Mouse (Mus musculus) testis, adult 2 months (tissue): ENCODE data around the gene Arfgef2. TPM values are rescaled to one million over a fixed set of nuclear protein-coding genes. Genes with fewer than 3 reads are reported as not detected.

Experiments used
- H3K27ac ChIP-seq: fragments of 200-500 bp; 2 replicates; pipeline ENCODE4 v1.5.1; 2012; ENCODE audit warnings: low read depth, low read length; ENCODE audit not compliant: control insufficient read depth, insufficient read depth
- H3K27me3 ChIP-seq: fragments of 200-500 bp; 2 replicates; pipeline ENCODE4 v1.6.1; 2012; ENCODE audit warnings: mild to moderate bottlenecking, low read length, moderate library complexity; ENCODE audit not compliant: control insufficient read depth, insufficient read depth
- H3K36me3 ChIP-seq: fragments of 200-500 bp; 2 replicates; pipeline ENCODE4 v1.6.1; 2012; ENCODE audit warnings: mild to moderate bottlenecking, low read length; ENCODE audit not compliant: control insufficient read depth, insufficient read depth
- H3K4me1 ChIP-seq: fragments of 200-500 bp; 2 replicates; pipeline ENCODE4 v1.6.1; 2012; ENCODE audit warnings: low read length; ENCODE audit not compliant: control insufficient read depth, insufficient read depth
- H3K4me3 ChIP-seq: fragments of 200-500 bp; 2 replicates; pipeline ENCODE4 v1.5.1; 2012; ENCODE audit warnings: low read depth, mild to moderate bottlenecking, low read length, moderate library complexity, mixed read lengths; ENCODE audit not compliant: control insufficient read depth
- CTCF ChIP-seq: fragments of 200-500 bp; IDR thresholded peaks from 2 replicates; pipeline ENCODE4 v1.5.1; 2012; ENCODE audit warnings: low read depth, mild to moderate bottlenecking, inconsistent platforms, low read length, moderate library complexity; ENCODE audit not compliant: control insufficient read depth, insufficient read depth, insufficient replicate concordance
- POLR2A ChIP-seq: fragments of 200-500 bp; IDR thresholded peaks from 2 replicates; pipeline ENCODE4 v1.6.1; 2012; ENCODE audit warnings: low read depth, mild to moderate bottlenecking, inconsistent platforms, low read length, moderate library complexity; ENCODE audit not compliant: control insufficient read depth
- polyA plus RNA-seq: library from polyadenylated mRNA; depleted of rRNA; stranded (reverse); fragments of >200 nt; gene quantifications from 2 replicates; pipeline ENCODE4 v1.2.3, GENCODE M21; 2012

The Arfgef2 gene
- polyA plus RNA-seq, 1 experiment: 19.1 TPM

- Histone ChIP-seq H3K4me1 (no peaks in the 10 kb centered on the region), H3K4me3 (no peak overlapping the region), H3K36me3 (peaks cover 4% of the 10 kb centered on the region; the same call in 1 of the 2 replicates), H3K27ac (no peak overlapping the region), H3K27me3 (no peaks in the 10 kb centered on the region)
- no peak for TF ChIP-seq POLR2A
- TF ChIP-seq CTCF: no peak
Observed at GRCm38 (mm10) chr2:166876331-166876730, 70.9 kb downstream of the Arfgef2 start.

GRCm38 (mm10) chr2:166885066-166885465, 79.7 kb downstream of the Arfgef2 start:
- H3K27me3 ChIP-seq: no peaks in the 10 kb centered on the region
- H3K4me1 ChIP-seq: no peaks in the 10 kb centered on the region
- TF ChIP-seq POLR2A: no peak
- TF ChIP-seq CTCF: no peak
- no peaks in the 10 kb centered on the region for H3K36me3 ChIP-seq
- no peak overlapping the region for H3K27ac ChIP-seq
- H3K4me3 ChIP-seq: no peak overlapping the region

DNA sequence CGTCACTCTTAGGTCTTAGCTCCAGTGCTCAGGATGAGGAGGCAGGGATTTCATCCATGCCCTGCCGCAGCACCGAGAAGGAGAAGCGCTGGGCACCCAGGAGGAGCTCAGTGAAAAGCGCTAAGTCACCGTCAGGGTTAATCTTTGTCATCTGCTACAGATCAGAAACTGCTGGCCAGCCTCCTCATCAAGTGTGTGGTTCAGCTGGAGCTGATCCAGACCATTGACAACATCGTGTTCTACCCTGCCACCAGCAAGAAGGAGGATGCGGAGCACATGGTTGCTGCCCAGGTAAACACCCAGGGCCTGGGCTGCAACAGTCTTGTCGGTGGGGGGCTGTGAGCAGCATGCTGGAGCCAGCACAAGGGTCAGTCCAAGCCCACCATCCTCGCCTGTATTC, 80.2 kb downstream of the Arfgef2 start:
- Histone ChIP-seq H3K27ac (no peak overlapping the region), H3K36me3 (no peaks in the 10 kb centered on the region; the same call in 1 of the 2 replicates), H3K4me1 (no peaks in the 10 kb centered on the region), H3K27me3 (no peaks in the 10 kb centered on the region), H3K4me3 (no peak overlapping the region)
- no peak for TF ChIP-seq CTCF
- TF ChIP-seq POLR2A: no peak

DNA sequence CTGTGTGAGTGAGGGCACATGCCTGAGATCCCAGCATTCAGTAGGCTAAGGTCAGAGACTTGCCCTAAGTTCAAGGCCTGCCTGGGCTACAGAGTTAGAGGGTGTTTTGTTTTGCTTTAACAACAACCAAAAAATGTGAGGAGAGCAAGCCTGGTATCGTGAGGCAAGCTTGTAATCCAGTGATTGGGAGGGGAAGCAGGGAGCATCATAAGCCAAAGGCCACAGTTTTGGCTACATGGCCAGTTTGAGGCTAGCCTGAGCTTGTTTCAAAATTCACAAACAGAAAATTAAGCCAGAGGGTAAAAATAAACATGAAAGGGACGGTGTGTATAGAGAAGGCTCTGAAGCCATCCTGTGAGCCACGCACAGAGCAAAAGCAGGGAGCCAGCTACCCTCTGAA, 80.8 kb downstream of the Arfgef2 start:
- H3K4me1 ChIP-seq: no peaks in the 10 kb centered on the region
- H3K36me3 ChIP-seq: no peaks in the 10 kb centered on the region; the same call in none of the 2 replicates
- H3K27me3 ChIP-seq: no peaks in the 10 kb centered on the region
- no peak overlapping the region for H3K27ac ChIP-seq
- H3K4me3 ChIP-seq: no peak overlapping the region
- TF ChIP-seq POLR2A (no peak), CTCF (no peak)

DNA sequence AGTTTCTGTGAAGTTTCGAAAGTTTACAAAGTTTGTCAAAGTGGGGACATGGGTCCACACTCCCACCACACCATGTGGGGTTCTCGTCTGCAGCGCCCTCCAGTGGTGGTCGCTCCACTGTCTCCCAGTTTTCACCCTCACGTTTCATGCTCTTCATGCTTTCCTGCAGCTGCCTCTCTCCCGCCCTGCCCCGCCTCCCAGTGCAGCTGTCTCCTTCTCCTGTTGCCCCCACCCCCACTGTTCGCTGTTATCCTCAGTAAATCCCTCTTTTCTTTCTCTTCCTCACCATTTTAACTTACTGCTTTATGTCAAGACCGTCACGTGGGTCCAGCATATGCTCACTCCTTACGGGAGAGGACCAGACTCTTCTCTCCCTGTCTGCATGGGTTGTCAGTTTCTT, 82.4 kb downstream of the Arfgef2 start:
- no peak overlapping the region for H3K4me3 ChIP-seq
- no peak overlapping the region for H3K27ac ChIP-seq
- peak; percentile 44; the same call in 1 of the 2 replicates for TF ChIP-seq CTCF
- no peak for TF ChIP-seq POLR2A

DNA sequence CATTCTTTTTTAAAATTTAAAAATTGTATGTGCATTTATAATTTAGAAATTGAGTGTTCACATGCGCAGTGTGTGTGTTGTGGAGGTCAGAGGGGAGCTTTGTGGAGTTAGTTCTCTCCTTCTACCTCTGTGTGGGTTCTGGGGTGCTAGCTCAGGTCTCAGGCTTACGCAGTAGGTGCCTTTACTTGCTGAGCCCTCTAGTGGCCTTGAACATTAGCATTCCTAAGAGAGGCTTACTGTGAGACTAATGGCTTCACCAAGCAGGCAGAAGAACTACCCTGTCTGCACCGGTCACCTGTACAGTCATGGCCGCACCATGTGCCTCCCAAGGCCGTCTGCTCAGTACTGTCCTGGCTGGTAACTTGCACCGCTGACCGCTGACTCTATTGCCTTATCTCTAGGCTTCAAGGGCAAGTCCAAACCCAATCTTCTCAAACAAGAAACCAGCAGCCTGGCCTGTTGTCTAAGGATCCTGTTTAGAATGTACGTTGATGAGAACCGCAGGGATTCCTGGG, 86.0 kb downstream of the Arfgef2 start:
- no peak overlapping the region for H3K27ac ChIP-seq
- H3K36me3 ChIP-seq: no peaks in the 10 kb centered on the region; the same call in none of the 2 replicates
- no peaks in the 10 kb centered on the region for H3K27me3 ChIP-seq
- TF ChIP-seq POLR2A (no peak), CTCF (no peak)
- H3K4me3 ChIP-seq: no peak overlapping the region
- H3K4me1 ChIP-seq: no peaks in the 10 kb centered on the region; the same call in 1 of the 2 replicates

More for the DNA sequence above, 82.4 kb downstream of the Arfgef2 start:
- Histone ChIP-seq H3K36me3 (no peaks in the 10 kb centered on the region; the same call in none of the 2 replicates), H3K27me3 (no peaks in the 10 kb centered on the region), H3K4me1 (no peaks in the 10 kb centered on the region; the same call in 1 of the 2 replicates)

DNA sequence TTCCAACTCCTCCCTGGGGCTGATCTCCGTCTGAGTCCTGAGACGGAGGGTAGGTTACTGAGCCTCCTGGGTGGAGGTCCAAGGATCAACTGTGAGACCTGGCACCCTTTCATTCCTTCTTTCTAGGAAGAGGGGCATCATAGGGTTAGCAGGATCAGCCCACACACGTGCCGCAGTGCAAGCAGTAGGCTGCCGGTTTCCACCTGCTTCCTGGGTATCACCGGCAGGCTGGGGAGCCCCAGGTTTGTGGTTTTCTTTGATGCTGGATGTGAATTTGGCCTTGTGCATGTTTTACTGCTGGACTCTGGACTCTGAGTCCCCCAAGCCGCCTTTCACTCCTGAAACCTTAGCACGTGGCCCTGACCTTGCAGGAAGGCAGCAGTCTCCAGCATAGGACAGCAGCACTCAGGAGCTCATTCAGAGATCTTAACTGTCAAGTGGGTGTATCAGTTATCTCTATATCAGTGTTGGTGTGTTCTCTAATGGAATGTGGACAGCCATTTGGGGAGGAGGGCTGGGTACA, 86.8 kb downstream of the Arfgef2 start:
- TF ChIP-seq POLR2A: no peak
- no peak for TF ChIP-seq CTCF
- H3K27ac ChIP-seq: no peak overlapping the region
- no peaks in the 10 kb centered on the region; the same call in 1 of the 2 replicates for H3K4me1 ChIP-seq
- no peak overlapping the region for H3K4me3 ChIP-seq
- H3K36me3 ChIP-seq: no peaks in the 10 kb centered on the region; the same call in none of the 2 replicates
- H3K27me3 ChIP-seq: no peaks in the 10 kb centered on the region
